In the genomic region with DNA sequence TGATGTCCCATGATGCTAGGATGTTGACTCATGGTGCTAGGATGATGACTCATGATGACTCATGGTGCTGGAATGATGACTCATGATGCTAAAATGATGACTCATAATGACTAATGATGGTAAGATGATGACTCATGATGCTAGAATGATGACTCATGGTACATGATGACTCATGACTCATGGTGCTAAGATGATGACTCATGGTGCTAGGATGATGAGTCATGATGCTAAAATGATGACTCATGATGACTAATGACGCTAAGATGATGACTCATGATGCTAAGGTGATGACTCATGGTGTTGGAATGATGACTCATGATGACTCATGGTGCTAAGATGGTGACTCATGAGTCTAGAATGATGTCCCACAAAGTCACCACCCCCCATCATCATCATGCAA, we compare ENCODE assay signal across 15 mouse cellular contexts.
A peak's percentile ranks its signal among the peaks of the same experiment; 100 is the strongest.
DNase-seq lines count a peak whose midpoint lies in the region; ATAC-seq and TF ChIP-seq lines count a peak whose summit lies in the region.
"Had no signal": no experiment of that assay in that cellular context is flagged by ENCODE, and none has a peak within 500 bp of the region (broad histone marks: within the 10 kb centered on the region; RNA-seq: fewer than 3 reads in every experiment).

No protein-coding gene starts in this region.

- TF ChIP-seq CTCF in lung, postnatal 0 days (IDR thresholded peaks at IDR 0.05) = no peak
- no peak for TF ChIP-seq CTCF in cortical plate, adult 2 months (IDR thresholded peaks at IDR 0.05; ENCODE audit: extremely low read depth, insufficient read depth, low read length)

- H3K9ac ChIP-seq in lung, postnatal 0 days (replicated peaks; ENCODE audit: low read depth) = no peak overlapping the region
- no peak overlapping the region for H3K9ac ChIP-seq in hindbrain, embryonic 12.5 days
- H3K9ac ChIP-seq: forebrain, postnatal 0 days; hindbrain, embryonic 14.5 days; neural tube, embryonic 13.5 days; stomach, embryonic 15.5 days had no signal

- no peak for TF ChIP-seq POLR2A in cortical plate, adult 2 months (IDR thresholded peaks at IDR 0.05; ENCODE audit: extremely low read depth, insufficient read depth, low read length)

- no peak overlapping the region for H3K4me2 ChIP-seq in lung, postnatal 0 days (replicated peaks; ENCODE audit: low read depth, low read length)
- H3K4me2 ChIP-seq in hindbrain, embryonic 12.5 days (replicated peaks) = no peak overlapping the region
- H3K4me2 ChIP-seq: hindbrain, embryonic 14.5 days; midbrain, embryonic 11.5 days; neural tube, embryonic 13.5 days; stomach, embryonic 15.5 days had no signal

- WGBS in lung, postnatal 0 days = 78% methylated on average over 1 of the region's 1 CpGs
- WGBS in hindbrain, embryonic 12.5 days = 67% methylated on average over 1 of the region's 1 CpGs

- TF ChIP-seq EP300 in lung, postnatal 0 days (IDR thresholded peaks at IDR 0.05) = peak; percentile 84

- no peaks in the 10 kb centered on the region for H3K9me3 ChIP-seq in lung, postnatal 0 days (ENCODE audit: low read length)
- no peaks in the 10 kb centered on the region for H3K9me3 ChIP-seq in hindbrain, embryonic 12.5 days (replicated peaks)
- H3K9me3 ChIP-seq: embryonic facial prominence, embryonic 10.5 days; neural tube, embryonic 13.5 days; stomach, embryonic 15.5 days had no signal

- no peaks in the 10 kb centered on the region for H3K27me3 ChIP-seq in lung, postnatal 0 days (replicated peaks; ENCODE audit: insufficient read depth, low read length)
- no peaks in the 10 kb centered on the region for H3K27me3 ChIP-seq in hindbrain, embryonic 12.5 days
- H3K27me3 ChIP-seq: neural tube, embryonic 13.5 days; stomach, embryonic 15.5 days had no signal

- DNase-seq in lung, postnatal 0 days (ENCODE audit: low spot score) = peak; percentile 40
- no peak for DNase-seq in lung, postnatal 4 days
- DNase-seq in MN1 (ENCODE audit: low spot score) = peak; percentile 75
- DNase-seq in telencephalon, adult 2 months (ENCODE audit: low read depth, low spot score) = peak; percentile 45
- DNase-seq in right cerebral cortex, postnatal 14 days = no peak
- DNase-seq: forebrain, postnatal 0 days; lung, adult 18-20 months had no signal

- peaks cover 5% of the 10 kb centered on the region; the same call in 1 of the 2 replicates for H3K4me1 ChIP-seq in lung, postnatal 0 days (ENCODE audit: insufficient read depth, low read depth, low read length)
- H3K4me1 ChIP-seq in cortical plate, adult 2 months (ENCODE audit: control insufficient read depth, insufficient read depth, low read length) = peaks cover 3% of the 10 kb centered on the region
- H3K4me1 ChIP-seq in hindbrain, embryonic 12.5 days = peaks cover 9% of the 10 kb centered on the region
- H3K4me1 ChIP-seq: stomach, embryonic 15.5 days had no signal

- H3K4me3 ChIP-seq in lung, postnatal 0 days (ENCODE audit: low read depth, low read length) = no peak overlapping the region
- no peak overlapping the region for H3K4me3 ChIP-seq in cortical plate, adult 2 months (ENCODE audit: insufficient read depth, low read length)
- no peak overlapping the region for H3K4me3 ChIP-seq in hindbrain, embryonic 12.5 days
- H3K4me3 ChIP-seq: embryonic facial prominence, embryonic 10.5 days; neural tube, embryonic 13.5 days; stomach, embryonic 15.5 days had no signal

- ATAC-seq in lung, postnatal 0 days = no peak
- ATAC-seq in hindbrain, embryonic 12.5 days (ENCODE audit: low FRiP score) = no peak
- no peak for ATAC-seq in cerebellum, adult (ENCODE audit: insufficient number of reproducible peaks, low FRiP score, low TSS enrichment)
- ATAC-seq: forebrain, postnatal 0 days had no signal

- H3K27ac ChIP-seq in lung, postnatal 0 days (ENCODE audit: low read length) = no peak overlapping the region
- peak overlapping the region; percentile 42; the same call in 1 of the 2 replicates for H3K27ac ChIP-seq in cortical plate, adult 2 months (ENCODE audit: insufficient read depth, low read length)
- H3K27ac ChIP-seq in hindbrain, embryonic 12.5 days = no peak overlapping the region
- H3K27ac ChIP-seq: embryonic facial prominence, embryonic 10.5 days; hindbrain, embryonic 14.5 days; neural tube, embryonic 13.5 days; stomach, embryonic 15.5 days had no signal

- no peaks in the 10 kb centered on the region for H3K36me3 ChIP-seq in lung, postnatal 0 days (ENCODE audit: insufficient read depth, low read length)
- no peaks in the 10 kb centered on the region for H3K36me3 ChIP-seq in hindbrain, embryonic 12.5 days
- H3K36me3 ChIP-seq: embryonic facial prominence, embryonic 10.5 days; neural tube, embryonic 13.5 days; stomach, embryonic 15.5 days had no signal

Comparison
In these comparisons a context has a peak if more than half of its experiments do, and no peak if none do; other contexts are left out.
1. DNase-seq: peak in lung, postnatal 0 days (single experiment), MN1 (single experiment) and telencephalon, adult 2 months (single experiment); none in lung, postnatal 4 days (0 of 2) and right cerebral cortex, postnatal 14 days (single experiment).